Comparison of ENCODE assay signal across 8 mouse cellular contexts in genomic region chr10:8517591-8518140, GRCm38 (mm10). TPM values are rescaled to one million over a fixed set of nuclear protein-coding genes. Genes with fewer than 3 reads are reported as not detected.
DNase-seq lines count a peak whose midpoint lies in the region; ATAC-seq and TF ChIP-seq lines count a peak whose summit lies in the region.

No protein-coding gene starts in this region.

- H3K4me3 ChIP-seq in erythroblast, embryonic 14.5 days (replicated peaks), result peak overlapping the region; percentile 45
- peak overlapping the region; percentile 86 for H3K4me3 ChIP-seq in testis, adult 2 months (ENCODE audit: control insufficient read depth, low read depth, low read length)
- peak overlapping the region; percentile 66 for H3K4me3 ChIP-seq in forebrain, embryonic 15.5 days
- peak overlapping the region; percentile 84 for H3K4me3 ChIP-seq in limb, embryonic 15.5 days
- peak overlapping the region; percentile 76 for H3K4me3 ChIP-seq in olfactory bulb, adult 2 months (ENCODE audit: insufficient read depth, low read depth, low read length)

- TF ChIP-seq CTCF in testis, adult 2 months (IDR thresholded peaks at IDR 0.05; ENCODE audit: control insufficient read depth, insufficient read depth, insufficient replicate concordance, low read depth, low read length), result no peak
- no peak for TF ChIP-seq CTCF in olfactory bulb, adult 2 months (IDR thresholded peaks at IDR 0.05; ENCODE audit: insufficient read depth, low read depth, low read length)

- no peaks in the 10 kb centered on the region for H3K36me3 ChIP-seq in erythroblast, embryonic 14.5 days (ENCODE audit: control insufficient read depth)
- H3K36me3 ChIP-seq in testis, adult 2 months (ENCODE audit: control insufficient read depth, insufficient read depth, low read length), result no peaks in the 10 kb centered on the region
- H3K36me3 ChIP-seq in forebrain, embryonic 15.5 days, result no peaks in the 10 kb centered on the region
- H3K36me3 ChIP-seq in limb, embryonic 15.5 days, result no peaks in the 10 kb centered on the region

- H3K27ac ChIP-seq in testis, adult 2 months (ENCODE audit: control insufficient read depth, insufficient read depth, low read depth, low read length), result no peak overlapping the region
- no peak overlapping the region for H3K27ac ChIP-seq in forebrain, embryonic 15.5 days (replicated peaks)
- peak overlapping the region; percentile 88; the same call in 1 of the 2 replicates for H3K27ac ChIP-seq in limb, embryonic 15.5 days
- H3K27ac ChIP-seq in olfactory bulb, adult 2 months (ENCODE audit: insufficient read depth, low read depth, low read length), result no peak overlapping the region

- peak overlapping the region; percentile 63 for H3K9ac ChIP-seq in forebrain, embryonic 15.5 days (replicated peaks)
- H3K9ac ChIP-seq in limb, embryonic 15.5 days, result peak overlapping the region; percentile 74

- H3K4me1 ChIP-seq in erythroblast, embryonic 14.5 days (ENCODE audit: control insufficient read depth), result no peaks in the 10 kb centered on the region
- peaks cover 9% of the 10 kb centered on the region for H3K4me1 ChIP-seq in testis, adult 2 months (ENCODE audit: control insufficient read depth, insufficient read depth, low read length)
- H3K4me1 ChIP-seq in forebrain, embryonic 15.5 days, result peaks cover 24% of the 10 kb centered on the region
- H3K4me1 ChIP-seq in limb, embryonic 15.5 days, result peaks cover 27% of the 10 kb centered on the region
- peaks cover 6% of the 10 kb centered on the region; the same call in 1 of the 2 replicates for H3K4me1 ChIP-seq in olfactory bulb, adult 2 months (ENCODE audit: control insufficient read depth, insufficient read depth, low read length)

- peak overlapping the region; percentile 96 for H3K4me2 ChIP-seq in forebrain, embryonic 15.5 days (replicated peaks)
- H3K4me2 ChIP-seq in limb, embryonic 15.5 days, result peak overlapping the region; percentile 90

- no peak for DNase-seq in testis, postnatal 10 days (ENCODE audit: low spot score)
- DNase-seq in left cerebral cortex, adult 9 months (ENCODE audit: low spot score in 2 of 2), result no peak

- TF ChIP-seq POLR2A in testis, adult 2 months (IDR thresholded peaks at IDR 0.05; ENCODE audit: control insufficient read depth, low read depth, low read length), result no peak
- TF ChIP-seq POLR2A in olfactory bulb, adult 2 months (IDR thresholded peaks at IDR 0.05; ENCODE audit: insufficient read depth, low read depth, low read length), result no peak

- 1% methylated on average over 26 of the region's 26 CpGs for WGBS in forebrain, embryonic 15.5 days
- 2% methylated on average over 26 of the region's 26 CpGs for WGBS in limb, embryonic 15.5 days
- 2% methylated on average over 26 of the region's 26 CpGs for WGBS in olfactory bulb, adult 2 months

- H3K27me3 ChIP-seq in erythroblast, embryonic 14.5 days (ENCODE audit: control insufficient read depth), result peaks cover 46% of the 10 kb centered on the region
- no peaks in the 10 kb centered on the region for H3K27me3 ChIP-seq in testis, adult 2 months (ENCODE audit: control insufficient read depth, insufficient read depth, low read length)
- peaks cover 6% of the 10 kb centered on the region; the same call in 1 of the 2 replicates for H3K27me3 ChIP-seq in forebrain, embryonic 15.5 days
- H3K27me3 ChIP-seq in limb, embryonic 15.5 days, result 0 out of 2 replicates have a peak, but pooled peaks cover 3% of the 10 kb centered on the region

- H3K9me3 ChIP-seq in erythroblast, embryonic 14.5 days (ENCODE audit: control insufficient read depth, low read length), result no peaks in the 10 kb centered on the region
- no peaks in the 10 kb centered on the region for H3K9me3 ChIP-seq in forebrain, embryonic 15.5 days
- no peaks in the 10 kb centered on the region for H3K9me3 ChIP-seq in limb, embryonic 15.5 days

- no peak for ATAC-seq in erythroblast, adult 5-6 weeks (replicated peaks; ENCODE audit: low FRiP score, poor library complexity, severe bottlenecking)
- peak; percentile 54 for ATAC-seq in forebrain, embryonic 15.5 days (replicated peaks)
- no peak for ATAC-seq in limb, embryonic 15.5 days (ENCODE audit: insufficient number of reproducible peaks, low FRiP score, low TSS enrichment, low read depth)

RNA-seq across cellular contexts. Expression of gene Ust, which starts 1.0 kb away (rescaled TPM):
- polyA plus RNA-seq in erythroblast, embryonic 14.5 days (2012), result not detected in 2 replicates
- not detected in 2 replicates for total RNA-seq in erythroblast, adult 5-6 weeks (2015; ENCODE audit: low replicate concordance)
- not detected in 2 replicates for total RNA-seq in erythroblast, adult 5-6 weeks (2017; ENCODE audit: low replicate concordance)
- polyA plus RNA-seq in testis, adult 2 months (2012; rRNA removed), result 0.71 and 1.1 TPM in 2 replicates
- 8.1 and 8.9 TPM in 2 replicates for polyA plus RNA-seq in forebrain, embryonic 15.5 days (2015; fragmentation: Nextera tagmentation; extraction: Ambion mirVana)
- polyA plus RNA-seq in limb, embryonic 15.5 days (2015; fragmentation: Nextera tagmentation; extraction: Ambion mirVana), result 9.4 and 11.5 TPM in 2 replicates
- not detected in 2 replicates for polyA plus RNA-seq in olfactory bulb, adult 2 months (2012; ENCODE audit: insufficient read depth, insufficient read length, low replicate concordance, missing spikeins)
